Mouse (Mus musculus) right cerebral cortex, adult 2 months (tissue): ENCODE data around the gene Nup153.

Experiments
- DNase-seq, 2 experiments: peaks; one replicate each; pipeline ENCODE4 v3.0.0; 2021 to 2022; ENCODE audit warnings: low spot score in 2 of 2

The Nup153 gene

GRCm38 (mm10) chr13:46727837-46728268 lies at the start of gene Nup153:
Nup153 (minus strand) TSS chr13:46727940.
- peak; percentile 100 for DNase-seq

GRCm38 (mm10) chr13:46777461-46777860 lies 49.7 kb upstream of the Nup153 start:
- DNase-seq = no peak

DNA sequence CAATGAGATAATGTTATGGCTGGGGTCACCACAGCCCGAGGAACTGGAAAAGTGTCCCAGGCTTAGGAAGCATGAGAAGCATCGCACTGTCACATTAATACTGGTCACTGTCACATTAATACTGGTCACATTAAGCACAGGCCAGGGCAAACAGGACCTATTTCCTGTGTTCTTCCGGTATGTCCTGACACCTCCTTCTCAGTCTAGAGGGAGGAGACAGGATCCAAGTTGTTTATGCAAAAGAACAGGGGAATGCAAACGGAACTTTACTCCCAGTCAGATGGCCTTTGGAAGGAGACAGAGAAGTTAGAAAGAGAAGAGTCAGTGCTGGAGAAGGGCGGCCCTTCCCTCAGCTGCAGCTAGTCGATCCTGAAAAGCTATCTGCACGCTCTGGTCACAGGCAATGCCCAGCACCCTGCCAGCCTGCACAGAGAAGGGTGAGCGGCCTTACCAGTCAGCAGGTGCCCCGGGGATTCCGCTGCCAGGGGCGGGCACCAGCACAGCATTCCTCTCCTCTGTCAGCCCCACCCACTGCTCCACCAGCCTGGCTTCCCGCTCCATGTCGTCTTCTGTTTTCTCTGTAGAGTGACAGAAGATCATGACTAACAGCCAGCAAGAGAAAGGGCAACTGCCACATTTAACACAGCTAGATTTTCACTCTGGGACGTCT lies 49.0 kb upstream of the Nup153 start:
- DNase-seq = no peak

DNA sequence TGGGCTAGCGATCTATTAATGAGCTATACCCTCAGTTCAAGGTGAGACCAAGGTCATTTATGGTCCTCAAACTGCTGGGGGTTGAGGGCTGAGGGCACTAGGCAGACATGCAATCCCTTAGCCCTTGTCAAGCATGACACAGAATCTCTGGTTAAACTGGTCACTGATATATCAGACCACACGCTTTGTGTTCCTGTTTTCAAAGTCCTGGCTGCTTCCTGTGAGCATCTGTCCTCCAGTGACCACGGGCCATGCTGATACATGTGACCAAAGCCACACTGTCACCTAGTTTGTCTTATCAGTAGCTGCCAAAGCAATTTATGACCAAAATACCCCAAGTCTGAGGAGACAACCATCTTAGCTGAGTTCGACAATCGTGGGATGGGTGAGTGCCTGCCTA lies 47.3 kb upstream of the Nup153 start:
- no peak for DNase-seq

GRCm38 (mm10) chr13:46772581-46772980 lies 44.8 kb upstream of the Nup153 start:
- no peak for DNase-seq

GRCm38 (mm10) chr13:46765361-46765760 lies 37.6 kb upstream of the Nup153 start:
- DNase-seq = no peak

DNA sequence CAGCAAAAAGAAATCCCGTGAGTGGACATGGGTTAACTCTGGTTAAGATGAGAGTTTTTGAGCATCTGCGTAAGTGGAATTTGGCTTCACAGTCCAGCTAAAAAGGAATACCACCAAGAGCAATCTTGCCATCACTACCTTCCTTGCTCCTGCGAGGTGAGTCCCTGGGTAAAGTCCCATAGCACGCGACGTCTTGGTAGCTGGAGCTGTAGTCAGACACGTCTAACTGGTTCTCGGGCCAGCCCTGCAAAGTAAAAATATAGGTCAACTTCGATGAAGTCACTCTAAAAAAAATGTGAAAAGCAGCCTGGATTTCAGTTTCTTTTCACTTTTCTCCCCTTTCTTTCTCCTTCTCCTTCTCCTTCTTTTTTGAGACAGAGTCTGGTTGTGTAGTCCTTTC lies 35.5 kb upstream of the Nup153 start:
- no peak for DNase-seq

DNA sequence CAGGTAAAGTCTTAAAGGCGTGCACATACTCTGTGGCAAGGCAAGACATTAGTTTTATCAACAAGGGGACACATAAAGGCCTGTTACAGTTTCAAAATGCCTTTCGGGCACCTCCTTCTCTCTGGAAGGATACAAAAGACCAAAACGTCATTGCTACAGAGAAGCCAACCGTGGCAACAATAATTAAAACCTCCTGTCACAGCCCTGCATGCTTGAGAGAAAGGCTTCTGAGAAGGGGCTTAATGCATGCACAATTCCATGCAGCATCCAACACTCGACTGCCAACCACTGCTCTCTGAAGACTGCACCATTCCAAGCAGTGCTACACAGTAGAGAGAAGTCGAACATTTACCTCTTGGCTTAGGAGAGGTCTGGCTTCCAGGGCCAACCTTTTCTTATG lies 33.2 kb upstream of the Nup153 start:
- no peak for DNase-seq

GRCm38 (mm10) chr13:46759281-46759809 lies 31.6 kb upstream of the Nup153 start:
- DNase-seq = no peak

DNA sequence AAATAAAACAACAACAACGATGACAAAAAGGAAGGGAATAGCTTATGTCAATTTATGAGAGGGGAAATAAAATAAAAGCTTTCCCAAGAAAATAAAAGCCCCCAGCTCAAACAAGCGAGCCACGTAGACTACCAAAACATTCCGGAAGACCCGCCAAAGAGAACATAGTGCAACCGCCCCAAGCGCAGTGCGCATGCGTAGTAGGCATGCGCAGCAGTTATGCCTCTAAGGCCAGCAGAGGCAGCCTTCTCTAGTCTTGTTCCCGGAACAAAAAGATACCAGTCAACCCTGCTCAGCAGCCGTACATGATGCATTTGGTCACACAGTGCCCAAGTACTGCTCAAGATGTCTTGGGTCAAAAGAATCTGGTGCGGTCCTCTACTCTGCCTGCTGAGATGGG lies 30.9 kb upstream of the Nup153 start:
- no peak for DNase-seq

DNA sequence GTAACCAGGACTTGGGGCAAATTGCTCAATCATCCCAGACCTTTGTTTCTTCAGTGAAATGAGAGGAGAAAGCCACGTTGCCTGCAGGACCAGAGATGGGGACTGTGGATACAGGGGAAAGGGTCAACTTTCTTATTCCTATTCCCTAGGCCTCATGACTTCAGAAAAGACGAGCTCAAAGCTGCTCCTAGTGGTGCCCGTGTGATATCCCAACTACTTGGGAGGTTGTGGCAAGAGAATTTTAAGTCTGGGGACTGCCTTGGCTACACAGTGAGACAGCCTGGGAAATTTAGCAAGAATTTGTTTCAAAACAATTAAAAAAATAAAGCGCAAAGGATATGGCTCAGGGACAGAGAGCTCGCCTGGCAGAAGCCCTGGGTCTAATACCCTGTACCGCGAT lies 30.2 kb upstream of the Nup153 start:
- DNase-seq = no peak

DNA sequence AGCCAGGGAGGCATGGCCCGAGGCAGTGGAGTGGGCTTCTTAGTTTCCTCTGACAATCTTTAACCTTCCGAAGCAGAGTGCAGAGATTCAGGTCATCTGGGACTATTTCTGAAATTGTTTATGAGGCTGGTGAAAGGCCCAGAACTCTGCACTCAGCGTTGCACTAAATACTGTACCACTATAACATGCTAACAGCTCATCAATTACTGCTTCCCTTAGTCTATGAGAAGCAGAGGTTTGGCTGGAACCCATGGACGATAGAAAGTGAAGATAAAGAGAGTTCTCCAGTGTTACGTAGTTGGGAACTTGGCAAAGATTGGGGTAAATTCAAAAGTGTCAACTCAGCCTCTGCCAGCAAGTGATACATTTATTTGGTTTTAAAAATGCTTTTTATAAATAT lies 25.6 kb upstream of the Nup153 start:
- no peak for DNase-seq

GRCm38 (mm10) chr13:46752566-46753229 lies 25.0 kb upstream of the Nup153 start:
- no peak for DNase-seq

GRCm38 (mm10) chr13:46748138-46748873 lies 20.6 kb upstream of the Nup153 start:
- DNase-seq = no peak

- DNase-seq = no peak
These were observed 16.1 kb upstream of the Nup153 start for GRCm38 (mm10) chr13:46743821-46744220.

- peak in 1 of 2 experiments; percentile 26 for DNase-seq
These were observed 14.6 kb upstream of the Nup153 start for GRCm38 (mm10) chr13:46742367-46742766.

DNA sequence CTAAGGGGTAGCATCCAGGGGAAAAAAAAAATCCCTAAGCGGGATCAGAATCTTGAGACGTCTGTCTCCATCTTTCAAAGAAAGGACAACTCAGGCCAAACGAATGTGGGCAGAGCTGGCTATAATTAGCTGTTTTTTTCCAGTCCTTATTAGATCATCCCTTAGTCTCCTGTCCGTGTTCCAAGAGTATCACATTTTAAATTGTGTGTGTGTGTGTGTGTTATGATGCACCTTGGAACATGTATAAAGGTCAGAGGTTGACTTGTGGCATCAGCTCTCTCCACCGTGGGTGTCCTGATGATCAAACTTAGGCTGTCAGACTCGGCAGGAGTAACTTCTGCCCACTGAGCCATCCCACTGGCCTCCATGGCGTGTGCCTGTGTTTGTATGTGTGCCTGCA lies 11.7 kb upstream of the Nup153 start:
- DNase-seq = no peak

- no peak for DNase-seq
These were observed 9.7 kb upstream of the Nup153 start for GRCm38 (mm10) chr13:46737482-46737881.

- peak in 1 of 2 experiments; percentile 8 for DNase-seq
These were observed 8.7 kb upstream of the Nup153 start for GRCm38 (mm10) chr13:46736479-46736865.

- DNase-seq = peak; percentile 38 to 42
These were observed 8.2 kb upstream of the Nup153 start for GRCm38 (mm10) chr13:46735808-46736478.

DNA sequence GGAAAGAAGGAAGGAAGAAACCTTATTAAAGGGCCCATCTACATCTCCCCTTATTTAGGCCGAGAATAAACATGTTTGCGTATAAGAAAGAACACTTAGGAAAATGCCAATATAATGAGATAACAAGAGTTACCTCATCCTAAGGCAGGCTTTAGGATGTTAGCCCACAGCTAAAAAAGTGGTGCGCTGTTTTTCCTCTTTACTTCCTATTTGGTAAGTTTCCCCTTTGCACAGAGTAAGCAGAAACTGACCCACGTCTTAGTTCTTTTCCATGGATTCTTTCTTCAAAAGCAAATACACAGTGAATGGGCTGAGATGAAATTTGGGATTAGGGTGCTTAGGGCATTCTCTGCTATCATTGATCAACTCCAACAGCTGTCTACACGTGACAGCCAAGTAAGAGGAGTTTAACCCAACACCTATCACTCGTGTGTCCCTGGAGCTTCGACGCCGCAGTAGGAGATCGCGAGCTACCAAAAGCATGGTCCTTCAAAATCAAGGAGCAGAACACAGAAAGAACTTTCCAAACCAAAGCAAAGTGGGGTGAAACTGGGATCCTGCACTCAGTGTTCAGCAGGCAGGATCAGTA lies 7.6 kb upstream of the Nup153 start:
- no peak for DNase-seq

GRCm38 (mm10) chr13:46729998-46730397 lies 2.3 kb upstream of the Nup153 start:
- DNase-seq = no peak
